Mouse (Mus musculus): ENCODE measurements at regions not wholly inside any gene's neighbourhood (a gene's known extent, or its start where the extent isn't known, plus 50 kb on each side); places are given as distances from the start of the nearest gene placed in this dataset.

DNA sequence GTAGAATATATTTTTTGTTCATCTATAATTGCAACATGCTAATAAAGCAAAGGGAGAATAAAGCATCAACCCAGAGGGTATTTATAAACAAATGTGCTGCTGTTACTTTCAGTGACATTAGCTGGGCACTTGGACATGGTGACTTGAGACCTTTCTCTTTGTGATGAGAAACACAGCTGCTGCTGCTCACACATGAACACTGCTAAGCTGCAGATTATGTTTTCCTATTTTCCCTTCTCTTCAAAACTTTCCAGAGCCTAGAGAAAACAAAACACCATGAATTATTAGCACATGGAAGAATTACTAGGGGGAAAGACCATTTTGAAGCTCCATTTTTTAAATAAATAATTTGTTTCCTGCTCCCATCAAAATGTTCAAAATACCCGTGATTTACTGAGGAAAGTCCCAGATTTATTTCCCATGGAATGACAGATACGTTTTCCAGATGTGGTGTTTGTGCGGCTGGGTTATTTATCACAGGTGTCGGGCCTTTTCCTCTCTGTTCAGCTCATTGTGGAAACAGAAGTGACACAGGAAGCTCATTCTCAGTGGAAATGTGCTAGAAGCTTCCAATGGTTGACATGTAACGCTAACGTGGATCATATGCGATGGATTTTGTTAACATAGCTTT, 73.8 kb upstream of the Slc5a12 start:
- Histone ChIP-seq H3K27me3 (ENCODE audit: insufficient read depth, low read length) (no peaks in the 10 kb centered on the region), H3K9ac (replicated peaks; ENCODE audit: low read length) (no peak overlapping the region), H3K4me2 (replicated peaks; ENCODE audit: low read depth, low read length) (no peak overlapping the region), H3K4me1 (ENCODE audit: insufficient read depth, low read length) (no peaks in the 10 kb centered on the region), H3K27ac (ENCODE audit: low read length) (no peak overlapping the region), H3K4me3 (ENCODE audit: low read length) (no peak overlapping the region), H3K36me3 (ENCODE audit: insufficient read depth, low read length) (no peaks in the 10 kb centered on the region), H3K9me3 (ENCODE audit: low read length) (no peaks in the 10 kb centered on the region)
- peak; percentile 81; the same call in 1 of the 2 replicates for ATAC-seq (ENCODE audit: low FRiP score, low TSS enrichment)
- 27% methylated on average over 7 of the region's 7 CpGs for WGBS

DNA sequence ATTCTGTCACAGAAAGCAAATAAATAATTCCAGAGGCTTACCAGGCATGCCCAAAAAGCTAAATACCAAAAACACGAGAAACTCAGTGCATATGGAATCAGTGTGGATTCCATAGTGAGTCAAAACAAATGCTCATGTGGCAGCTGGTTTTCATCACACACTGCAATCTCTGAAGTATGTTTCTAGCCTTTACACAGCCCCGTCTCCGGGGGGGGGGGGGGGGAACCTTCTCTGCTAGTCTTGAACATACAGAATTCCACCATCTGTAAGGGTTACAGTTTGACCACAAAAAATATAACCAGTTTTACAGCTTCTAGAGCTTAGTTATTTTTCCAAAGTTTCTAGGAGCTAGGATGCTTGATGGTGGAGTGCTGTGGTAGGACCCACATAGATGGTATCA, 68.9 kb upstream of the Slc5a12 start:
- Histone ChIP-seq H3K4me3 (ENCODE audit: low read length) (no peak overlapping the region), H3K9ac (replicated peaks; ENCODE audit: low read length) (no peak overlapping the region), H3K4me1 (ENCODE audit: insufficient read depth, low read length) (no peaks in the 10 kb centered on the region), H3K36me3 (ENCODE audit: insufficient read depth, low read length) (no peaks in the 10 kb centered on the region), H3K27ac (ENCODE audit: low read length) (no peak overlapping the region), H3K4me2 (replicated peaks; ENCODE audit: low read depth, low read length) (no peak overlapping the region), H3K9me3 (ENCODE audit: low read length) (no peaks in the 10 kb centered on the region), H3K27me3 (ENCODE audit: insufficient read depth, low read length) (no peaks in the 10 kb centered on the region)
- WGBS, result 46% methylated on average over 3 of the region's 3 CpGs
- no peak for ATAC-seq (ENCODE audit: low FRiP score, low TSS enrichment)

GRCm38 (mm10) chr2:110540140-110540539, 57.0 kb upstream of the Slc5a12 start:
- Histone ChIP-seq H3K27me3 (ENCODE audit: insufficient read depth, low read length) (no peaks in the 10 kb centered on the region), H3K4me2 (replicated peaks; ENCODE audit: low read depth, low read length) (no peak overlapping the region), H3K9me3 (ENCODE audit: low read length) (no peaks in the 10 kb centered on the region), H3K27ac (ENCODE audit: low read length) (no peak overlapping the region), H3K4me3 (ENCODE audit: low read length) (no peak overlapping the region), H3K36me3 (ENCODE audit: insufficient read depth, low read length) (no peaks in the 10 kb centered on the region), H3K4me1 (ENCODE audit: insufficient read depth, low read length) (no peaks in the 10 kb centered on the region), H3K9ac (replicated peaks; ENCODE audit: low read length) (no peak overlapping the region)
- no peak for ATAC-seq (ENCODE audit: low FRiP score, low TSS enrichment)
- WGBS, result 85% methylated on average over 2 of the region's 2 CpGs

DNA sequence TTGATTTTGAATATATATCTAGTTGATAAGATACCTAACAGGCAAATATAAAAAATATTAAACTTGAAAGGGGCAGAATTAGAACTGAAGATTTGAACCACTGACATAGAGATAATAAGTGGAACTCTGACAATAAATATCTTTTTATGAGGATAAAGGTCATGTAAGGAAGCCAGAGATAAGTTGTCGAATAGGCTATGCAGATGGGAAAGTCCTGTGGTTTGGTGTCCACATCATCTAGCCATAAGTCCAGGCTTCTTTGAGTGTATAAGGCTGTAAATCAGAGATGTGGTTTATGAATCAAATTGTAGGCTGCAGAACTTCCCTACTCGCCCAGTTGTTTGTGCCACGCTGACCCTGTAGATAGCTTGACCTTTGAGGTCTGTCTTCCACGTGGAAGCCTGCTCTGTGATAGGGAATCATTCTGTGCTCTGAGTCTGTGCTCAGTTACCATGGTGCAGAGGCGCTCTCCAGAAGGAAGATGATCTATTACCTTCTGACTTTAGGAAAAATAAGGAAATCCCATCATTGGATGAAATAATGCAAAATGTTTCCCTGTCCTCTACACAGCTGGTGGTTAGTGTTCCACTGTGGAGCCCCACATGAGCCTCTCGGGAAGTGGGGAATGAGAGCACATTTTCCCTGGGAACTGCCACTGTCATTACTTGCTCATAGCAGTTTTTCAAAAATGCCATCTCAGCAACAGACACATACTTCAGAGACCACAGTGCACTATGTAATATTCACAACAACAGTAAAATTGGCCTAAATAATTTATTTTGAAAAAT, 56.3 kb upstream of the Slc5a12 start:
- Histone ChIP-seq H3K27me3 (ENCODE audit: insufficient read depth, low read length) (no peaks in the 10 kb centered on the region), H3K27ac (ENCODE audit: low read length) (no peak overlapping the region), H3K4me3 (ENCODE audit: low read length) (no peak overlapping the region), H3K9ac (replicated peaks; ENCODE audit: low read length) (no peak overlapping the region), H3K36me3 (ENCODE audit: insufficient read depth, low read length) (no peaks in the 10 kb centered on the region), H3K4me1 (ENCODE audit: insufficient read depth, low read length) (no peaks in the 10 kb centered on the region), H3K9me3 (ENCODE audit: low read length) (no peaks in the 10 kb centered on the region), H3K4me2 (replicated peaks; ENCODE audit: low read depth, low read length) (no peak overlapping the region)
- ATAC-seq (ENCODE audit: low FRiP score, low TSS enrichment), result no peak; the same call in 1 of the 2 replicates
- WGBS, result 40% methylated on average over 6 of the region's 6 CpGs

- 0 out of 2 replicates have a peak, but pooled peaks have one; percentile 35 for ATAC-seq (ENCODE audit: low FRiP score, low TSS enrichment)
- no peaks in the 10 kb centered on the region for H3K9me3 ChIP-seq (ENCODE audit: low read length)
- no peak overlapping the region for H3K4me2 ChIP-seq (replicated peaks; ENCODE audit: low read depth, low read length)
- H3K27me3 ChIP-seq (ENCODE audit: insufficient read depth, low read length), result no peaks in the 10 kb centered on the region
- no peak overlapping the region for H3K27ac ChIP-seq (ENCODE audit: low read length)
- no peaks in the 10 kb centered on the region for H3K4me1 ChIP-seq (ENCODE audit: insufficient read depth, low read length)
- H3K9ac ChIP-seq (replicated peaks; ENCODE audit: low read length), result no peak overlapping the region
- no peaks in the 10 kb centered on the region for H3K36me3 ChIP-seq (ENCODE audit: insufficient read depth, low read length)
- WGBS, result 55% methylated on average over 5 of the region's 5 CpGs
- H3K4me3 ChIP-seq (ENCODE audit: low read length), result no peak overlapping the region
Measured at GRCm38 (mm10) chr2:110541358-110541737, 55.8 kb upstream of the Slc5a12 start.
